8 mouse cellular contexts compared by ENCODE assay signal in the genomic region with DNA sequence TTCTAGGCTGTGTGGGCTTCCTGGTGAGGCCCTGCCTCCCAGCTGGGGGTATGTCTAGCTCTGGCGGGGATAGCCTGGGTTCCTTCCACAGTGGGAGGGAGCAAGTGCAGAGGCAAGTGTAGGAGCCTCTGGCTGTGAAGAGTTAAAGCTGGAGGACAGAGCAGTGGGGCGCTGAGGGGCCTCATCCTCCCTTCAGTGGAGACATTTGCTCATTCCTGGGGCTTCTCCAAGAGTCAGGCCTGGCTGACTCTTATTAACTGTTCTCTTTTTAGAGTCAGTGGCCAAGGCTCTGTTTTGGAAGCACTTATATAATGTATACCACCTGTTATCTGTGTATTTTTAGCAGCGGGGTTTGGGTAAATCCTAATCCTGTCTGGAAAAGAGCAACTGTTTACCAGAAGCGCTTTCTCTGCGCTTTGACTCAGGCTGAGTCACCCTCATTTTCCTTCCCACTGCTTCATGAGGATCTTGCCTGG. TPM values are rescaled to one million over a fixed set of nuclear protein-coding genes. Genes with fewer than 3 reads are reported as not detected.
DNase-seq lines count a peak whose midpoint lies in the region; ATAC-seq and TF ChIP-seq lines count a peak whose summit lies in the region.

No protein-coding gene starts in this region.

- no peak overlapping the region for H3K9ac ChIP-seq in kidney, postnatal 0 days (ENCODE audit: low read depth, low read length)
- peak overlapping the region; percentile 64 for H3K9ac ChIP-seq in CH12.LX (ENCODE audit: insufficient read depth, low read depth)
- no peak overlapping the region for H3K9ac ChIP-seq in stomach, embryonic 15.5 days

- peak overlapping the region; percentile 47 for H3K27ac ChIP-seq in kidney, postnatal 0 days
- H3K27ac ChIP-seq in CH12.LX (ENCODE audit: insufficient read depth, low read depth) = peak overlapping the region; percentile 81
- H3K27ac ChIP-seq in stomach, embryonic 15.5 days = peak overlapping the region; percentile 60

- 0 out of 2 replicates have a peak overlapping the region, but pooled peaks have one; percentile 3 for H3K4me2 ChIP-seq in kidney, postnatal 0 days (ENCODE audit: low read length)
- peak overlapping the region; percentile 65 for H3K4me2 ChIP-seq in CH12.LX (ENCODE audit: insufficient read depth, low read depth, poor library complexity, severe bottlenecking)
- peak overlapping the region; percentile 28; the same call in 1 of the 2 replicates for H3K4me2 ChIP-seq in stomach, embryonic 15.5 days

- no peak for TF ChIP-seq POLR2A in CH12.LX (IDR thresholded peaks at IDR 0.05; ENCODE audit: low read depth, low read length)

- peak; percentile 44 for TF ChIP-seq EP300 in CH12.LX (IDR thresholded peaks at IDR 0.05; ENCODE audit: low read length)

- no peak overlapping the region for H3K4me3 ChIP-seq in kidney, postnatal 0 days (replicated peaks; ENCODE audit: low read depth, low read length)
- H3K4me3 ChIP-seq in CH12.LX (replicated peaks in 1 of 3; ENCODE audit: low read depth in 2 of 3, low read length in 2 of 3, poor library complexity in 1 of 3) = no peak overlapping the region
- no peak overlapping the region for H3K4me3 ChIP-seq in stomach, embryonic 15.5 days (replicated peaks)

- H3K27me3 ChIP-seq in kidney, postnatal 0 days (ENCODE audit: insufficient read depth, low read length) = no peaks in the 10 kb centered on the region
- H3K27me3 ChIP-seq in CH12.LX (replicated peaks) = no peaks in the 10 kb centered on the region
- H3K27me3 ChIP-seq in stomach, embryonic 15.5 days (replicated peaks) = no peaks in the 10 kb centered on the region

- ATAC-seq in kidney, postnatal 0 days (replicated peaks; ENCODE audit: low FRiP score, low read depth) = 0 out of 2 replicates have a peak, but pooled peaks have one; percentile 29
- peak; percentile 82 for ATAC-seq in stomach, embryonic 15.5 days (ENCODE audit: insufficient read depth, low FRiP score, low read depth)
- ATAC-seq in granulocyte monocyte progenitor cell, adult 5-6 weeks (replicated peaks; ENCODE audit: poor library complexity, severe bottlenecking) = no peak

- TF ChIP-seq RAD21 in CH12.LX (IDR thresholded peaks at IDR 0.05; ENCODE audit: low read depth, low read length) = no peak

- in situ Hi-C loops in CH12.LX (cut with MboI; ENCODE audit: low pct_ligation_motif_present, low pct_unique_long_range_greater_than_20kb, low sequenced_read_pairs) = no loop called here

- peaks cover 19% of the 10 kb centered on the region for H3K4me1 ChIP-seq in kidney, postnatal 0 days (replicated peaks; ENCODE audit: insufficient read depth, low read length)
- H3K4me1 ChIP-seq in CH12.LX (ENCODE audit: control insufficient read depth in 1 of 2, insufficient read depth in 2 of 2) = peaks cover 47 to 80% of the 10 kb centered on the region in 2 experiments
- peaks cover 29% of the 10 kb centered on the region for H3K4me1 ChIP-seq in stomach, embryonic 15.5 days

- TF ChIP-seq CTCF in kidney, postnatal 0 days (IDR thresholded peaks at IDR 0.05; ENCODE audit: low read depth) = no peak
- TF ChIP-seq CTCF in CH12.LX (conservative IDR thresholded peaks at IDR 0.05 in 1 of 2, IDR thresholded peaks at IDR 0.05 in 1 of 2; ENCODE audit: low read depth in 2 of 2, low read length in 2 of 2) = no peak

- intact Hi-C loops in heart, postnatal 10 days (cut with DNase I) = no loop called here

- peaks cover 94% of the 10 kb centered on the region for H3K79me2 ChIP-seq in CH12.LX (replicated peaks; ENCODE audit: control insufficient read depth, extremely low read depth, insufficient read depth, poor library complexity, severe bottlenecking)

- WGBS in kidney, postnatal 0 days = 23% methylated on average over 5 of the region's 5 CpGs
- WGBS in stomach, embryonic 15.5 days = 24% methylated on average over 5 of the region's 5 CpGs

- no peaks in the 10 kb centered on the region for H3K9me3 ChIP-seq in kidney, postnatal 0 days (replicated peaks; ENCODE audit: low read length)
- H3K9me3 ChIP-seq in CH12.LX (replicated peaks; ENCODE audit: low read length) = no peaks in the 10 kb centered on the region
- H3K9me3 ChIP-seq in stomach, embryonic 15.5 days = no peaks in the 10 kb centered on the region

- no peaks in the 10 kb centered on the region for H3K36me3 ChIP-seq in kidney, postnatal 0 days (ENCODE audit: insufficient read depth, low read length)
- H3K36me3 ChIP-seq in CH12.LX (replicated peaks in 1 of 2; ENCODE audit: control insufficient read depth in 1 of 2, insufficient read depth in 1 of 2, low read length in 1 of 2) = peaks cover 9 to 44% of the 10 kb centered on the region in 2 experiments
- no peaks in the 10 kb centered on the region for H3K36me3 ChIP-seq in stomach, embryonic 15.5 days

- DNase-seq in kidney, postnatal 0 days (ENCODE audit: low spot score) = peak; percentile 69
- no peak for DNase-seq in kidney, postnatal 25 days
- no peak for DNase-seq in CH12.LX (ENCODE audit: extremely low read depth)
- DNase-seq in cerebellum, adult 9-10 months = peak; percentile 90
- peak; percentile 62 to 67 for DNase-seq in heart, postnatal 10 days
- no peak for DNase-seq in spleen, postnatal 14 days (ENCODE audit: low spot score in 2 of 2)

- dilution Hi-C loops in CH12.LX (cut with MboI; ENCODE audit: extremely low pct_ligation_motif_present, extremely low pct_unique_long_range_greater_than_20kb, low sequenced_read_pairs) = no loop called here

TF ChIP-seq in CH12.LX, 34 proteins besides CTCF, POLR2A, EP300 and RAD21:
- no peak for TF ChIP-seq MYC (IDR thresholded peaks at IDR 0.05; ENCODE audit: low read depth, low read length)
- TF ChIP-seq NELFE (IDR thresholded peaks at IDR 0.05; ENCODE audit: low read depth, low read length) = 0 out of 2 replicates have a peak, but pooled peaks have one; percentile 17
- no peak for TF ChIP-seq MAFK (IDR thresholded peaks at IDR 0.05; ENCODE audit: insufficient replicate concordance, low read length)
- no peak for TF ChIP-seq USF2 (conservative IDR thresholded peaks at IDR 0.05; ENCODE audit: low read depth, low read length)
- no peak for TF ChIP-seq TCF12 (IDR thresholded peaks at IDR 0.05; ENCODE audit: low read depth, low read length)
- TF ChIP-seq NRF1 (IDR thresholded peaks at IDR 0.05; ENCODE audit: low read depth, low read length) = 0 out of 2 replicates have a peak, but pooled peaks have one; percentile 17
- no peak for TF ChIP-seq SMC3 (IDR thresholded peaks at IDR 0.05; ENCODE audit: low read depth, low read length)
- 0 out of 2 replicates have a peak, but pooled peaks have one; percentile 30 for TF ChIP-seq IRF4 (IDR thresholded peaks at IDR 0.05; ENCODE audit: low read depth, low read length)
- peak; percentile 67; the same call in 1 of the 2 replicates for TF ChIP-seq MAZ (IDR thresholded peaks at IDR 0.05; ENCODE audit: low read depth, low read length)
TF ChIP-seq in CH12.LX: peak in this region for 4.

RNA-seq across cellular contexts. Expression of gene Pkig, which starts 17.0 kb away (rescaled TPM):
- polyA plus RNA-seq in kidney, postnatal 0 days (2015; fragmentation: Nextera tagmentation; extraction: Ambion mirVana) = 179 and 198 TPM in 2 replicates
- total RNA-seq in CH12.LX (2012; rRNA removed) = 225 and 253 TPM in 2 replicates
- total RNA-seq in CH12.LX (2014; rRNA removed) = 227 and 228 TPM in 2 replicates
- 364 and 473 TPM in 2 replicates for polyA plus RNA-seq in CH12.LX (2012; ENCODE audit: insufficient read length, low read depth)
- 100 to 1,000 TPM; 177 to 195 TPM for total RNA-seq in heart, postnatal 10 days (2021)
- polyA plus RNA-seq in stomach, embryonic 15.5 days (2015; fragmentation: Nextera tagmentation; extraction: Ambion mirVana) = 105 and 117 TPM in 2 replicates
- 89.1 and 89.4 TPM in 2 replicates for total RNA-seq in granulocyte monocyte progenitor cell, adult 5-6 weeks (2014; fragmentation: Nextera tagmentation)
- total RNA-seq in granulocyte monocyte progenitor cell, adult 5-6 weeks (2017) = 52.2 and 65.1 TPM in 2 replicates

RNA-seq across cellular contexts. Expression of gene Serinc3, which starts 30.3 kb away (rescaled TPM):
- 66.6 and 72.5 TPM in 2 replicates for polyA plus RNA-seq in kidney, postnatal 0 days (2015; fragmentation: Nextera tagmentation; extraction: Ambion mirVana)
- total RNA-seq in CH12.LX (2012; rRNA removed) (345 and 358 TPM in 2 replicates), CH12.LX (2014; rRNA removed) (411 and 467 TPM in 2 replicates)
- 493 and 611 TPM in 2 replicates for polyA plus RNA-seq in CH12.LX (2012; ENCODE audit: insufficient read length, low read depth)
- 100 to 1,000 TPM; 327 to 358 TPM for total RNA-seq in heart, postnatal 10 days (2021)
- polyA plus RNA-seq in stomach, embryonic 15.5 days (2015; fragmentation: Nextera tagmentation; extraction: Ambion mirVana) = 46.3 and 49.1 TPM in 2 replicates
- 505 and 572 TPM in 2 replicates for total RNA-seq in granulocyte monocyte progenitor cell, adult 5-6 weeks (2014; fragmentation: Nextera tagmentation)
- total RNA-seq in granulocyte monocyte progenitor cell, adult 5-6 weeks (2017) = 503 and 505 TPM in 2 replicates

Comparison
In these comparisons a context has a peak if more than half of its experiments do, and no peak if none do; other contexts are left out.
1. DNase-seq: peak in kidney, postnatal 0 days (single experiment), cerebellum, adult 9-10 months (single experiment) and heart, postnatal 10 days (2 of 2); none in kidney, postnatal 25 days (0 of 2), CH12.LX (single experiment) and spleen, postnatal 14 days (0 of 2).
2. H3K4me2 ChIP-seq: peak in every context shown above with its lines; median percentile 65 in CH12.LX; 28 in stomach, embryonic 15.5 days; 3 in kidney, postnatal 0 days.
3. Peak in every context shown above with its lines, with median percentiles within 50 percentile points of each other: H3K27ac ChIP-seq.